Mouse (Mus musculus) spleen, adult 2 months (tissue): ENCODE measurements at regions not wholly inside any gene's neighbourhood (a gene's known extent, or its start where the extent isn't known, plus 50 kb on each side); places are given as distances from the start of the nearest gene placed in this dataset.

Experiments
- CTCF ChIP-seq: fragments of 200-500 bp; IDR thresholded peaks from 2 replicates; pipeline ENCODE4 v1.5.1; 2011; ENCODE audit warnings: mild to moderate bottlenecking, inconsistent platforms; ENCODE audit not compliant: insufficient read depth, insufficient read length, insufficient replicate concordance; ENCODE audit errors: extremely low read depth
- POLR2A ChIP-seq: fragments of 200-500 bp; IDR thresholded peaks from 2 replicates; pipeline ENCODE4 v1.6.1; 2011; ENCODE audit warnings: low read depth, low read length, inconsistent platforms

DNA sequence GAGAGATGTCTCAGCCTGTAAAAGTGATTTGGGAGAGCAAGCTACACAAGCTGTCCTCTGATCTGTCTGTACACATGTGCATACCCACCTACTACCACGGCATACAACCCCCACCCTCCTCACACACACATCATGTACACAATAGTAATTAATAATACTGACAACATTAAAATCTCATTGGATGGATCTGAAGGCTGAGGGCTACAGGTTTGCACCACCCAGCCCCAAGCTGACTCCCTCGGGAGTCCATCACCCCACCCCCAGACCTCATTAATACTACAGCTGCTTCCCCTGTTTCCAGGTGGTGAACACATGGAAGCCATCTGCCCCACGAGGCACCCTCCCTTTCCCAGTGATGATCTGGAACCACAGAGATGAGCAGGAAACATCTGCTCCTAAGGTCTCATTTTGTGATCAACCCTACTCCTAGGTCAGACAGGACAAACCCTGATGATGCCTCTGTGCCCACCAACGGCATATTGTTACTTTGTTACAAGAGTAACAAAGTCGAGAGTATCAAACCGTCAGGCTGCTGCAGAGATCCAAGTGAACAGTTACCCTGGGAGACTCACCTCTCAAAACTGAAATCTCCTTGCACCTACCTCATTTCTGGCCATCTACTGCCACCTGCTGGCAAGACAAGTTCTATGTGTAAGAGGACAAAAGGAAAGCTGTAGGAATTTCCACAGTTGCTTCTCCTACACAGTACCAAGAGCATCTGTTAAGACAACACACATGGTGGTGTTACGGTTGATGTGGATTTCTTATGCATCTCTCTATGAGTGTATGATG is 131.6 kb downstream of the Tfcp2l1 start:
- TF ChIP-seq CTCF (peak; percentile 17; the same call in 1 of the 2 replicates), POLR2A (no peak)
